Mouse (Mus musculus) layer of hippocampus, postnatal 14 days (tissue): ENCODE measurements at regions not wholly inside any gene's neighbourhood (a gene's known extent, or its start where the extent isn't known, plus 50 kb on each side); places are given as distances from the start of the nearest gene placed in this dataset.

ENCODE experiments used
- DNase-seq, 2 experiments: peaks; one replicate each; pipeline ENCODE4 v3.0.0; 2021 to 2022; ENCODE audit warnings: low spot score in 2 of 2, mixed read lengths in 1 of 2

DNA sequence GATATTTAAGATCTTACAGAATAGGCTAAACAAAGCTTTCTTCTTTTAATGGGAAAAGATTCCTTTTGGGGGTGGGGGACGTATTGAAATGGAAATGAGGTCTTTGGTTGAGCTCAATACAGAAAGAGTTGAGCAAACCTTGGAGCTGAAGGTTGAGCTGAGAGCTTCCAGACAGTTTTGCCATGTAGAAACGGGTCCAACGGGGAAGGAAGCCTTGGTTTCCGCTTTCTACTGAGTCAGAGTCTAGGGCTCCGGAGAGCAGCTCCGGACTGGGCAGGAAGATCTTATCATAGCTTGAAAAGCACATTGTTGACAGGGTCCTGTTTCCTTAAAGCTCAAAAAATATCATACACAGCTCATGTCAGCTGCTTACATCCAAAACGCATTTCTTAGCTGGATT is 97.0 kb upstream of the Myo10 start:
- DNase-seq, result no peak

DNA sequence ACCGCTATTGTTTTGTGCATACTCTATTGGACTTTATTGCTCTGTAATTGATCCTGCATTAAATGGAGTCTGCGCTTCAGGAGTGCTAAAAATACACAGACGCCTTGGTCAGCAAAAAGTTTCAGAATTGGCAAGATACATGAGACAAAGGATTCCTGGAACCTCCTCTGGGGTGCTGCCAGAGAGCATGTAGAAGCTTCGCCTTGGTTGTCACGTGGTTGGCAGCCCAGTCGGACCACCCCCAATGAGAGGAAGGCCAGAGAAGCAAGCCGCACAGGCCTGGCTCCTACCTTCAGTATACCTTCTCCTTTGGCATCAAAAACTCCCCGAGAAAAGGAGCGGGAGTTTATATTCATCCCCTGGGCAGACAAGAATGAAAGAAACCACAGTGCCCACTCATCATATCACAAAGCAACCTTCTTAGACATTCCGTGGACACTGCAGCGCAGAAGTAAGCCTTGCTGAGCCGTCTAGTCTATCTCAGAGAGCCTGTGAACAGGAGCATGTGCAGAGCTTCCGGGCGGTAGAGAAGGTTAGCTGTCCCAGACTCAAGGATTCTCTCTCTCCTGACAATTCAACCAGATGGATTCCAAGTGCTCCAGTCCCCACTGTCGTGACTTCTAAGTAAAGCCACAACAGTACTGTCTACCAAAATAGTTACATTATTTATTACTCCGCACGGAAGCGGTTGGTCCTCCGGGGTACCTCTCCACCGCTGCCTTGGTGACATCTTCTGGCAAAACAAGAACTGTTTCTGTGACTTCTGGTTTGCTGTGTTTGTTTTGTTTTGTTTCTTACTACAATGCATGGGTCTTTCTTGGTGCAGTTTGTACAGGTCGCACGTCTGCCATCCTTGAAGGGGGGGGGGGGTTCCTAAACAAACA is 85.6 kb upstream of the Myo10 start:
- DNase-seq, result no peak

DNA sequence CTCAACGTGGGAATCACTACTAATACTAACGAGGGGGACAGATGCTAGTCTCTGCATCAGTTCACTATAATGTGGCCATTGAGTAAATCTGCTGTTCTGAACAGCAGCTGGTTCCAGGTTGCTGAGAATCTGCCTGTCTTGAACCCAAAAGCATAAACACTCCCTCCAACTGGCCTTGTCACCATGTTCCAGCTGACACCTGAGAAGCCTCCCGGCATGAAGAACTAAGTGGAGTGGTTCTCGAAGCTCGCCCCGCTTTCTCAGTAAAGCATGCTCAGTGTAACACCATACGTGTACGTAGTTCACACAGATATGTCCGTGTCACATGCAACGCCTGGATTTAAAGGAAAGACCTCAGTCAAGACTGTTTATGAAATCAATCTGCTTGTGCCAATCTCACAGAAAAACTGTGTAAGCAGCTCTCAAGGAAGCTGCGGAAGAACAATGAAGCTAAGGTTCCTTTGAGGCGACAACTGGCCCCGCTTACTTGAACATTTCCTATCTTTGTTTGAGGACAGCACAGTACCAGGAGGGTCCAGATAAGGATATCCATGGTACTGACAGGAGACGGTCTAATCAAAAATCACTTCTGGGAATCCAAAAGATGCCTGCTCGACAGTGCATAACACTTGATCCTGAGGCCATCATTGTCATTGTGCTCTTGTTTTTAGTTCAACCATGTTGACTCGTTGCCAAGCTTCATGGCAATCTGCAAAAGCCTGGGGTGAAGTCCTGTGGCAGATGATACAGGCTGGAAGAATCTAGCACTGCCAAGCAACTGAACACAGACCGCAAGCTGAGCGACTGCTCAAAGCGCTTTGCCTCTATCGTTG is 82.8 kb upstream of the Myo10 start:
- DNase-seq, result no peak

DNA sequence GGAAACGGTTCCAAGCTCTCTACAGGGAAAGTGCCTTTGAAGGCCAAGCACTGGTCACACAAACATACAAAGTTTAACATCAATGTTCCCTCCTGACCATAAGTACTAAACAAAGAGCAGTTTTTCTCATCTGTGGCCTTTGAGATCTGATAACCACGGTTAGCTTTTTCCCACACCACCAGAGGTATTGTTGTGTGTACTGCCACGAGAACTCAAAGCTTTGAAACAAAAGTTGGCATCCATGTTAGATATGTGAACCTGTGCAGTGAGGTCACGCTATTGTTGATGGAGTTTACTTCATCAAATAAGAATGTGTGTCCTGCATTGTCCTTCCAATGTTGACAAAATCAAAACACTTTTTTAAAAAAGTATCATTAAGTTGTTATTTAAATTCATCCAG is 79.9 kb upstream of the Myo10 start:
- no peak for DNase-seq

DNA sequence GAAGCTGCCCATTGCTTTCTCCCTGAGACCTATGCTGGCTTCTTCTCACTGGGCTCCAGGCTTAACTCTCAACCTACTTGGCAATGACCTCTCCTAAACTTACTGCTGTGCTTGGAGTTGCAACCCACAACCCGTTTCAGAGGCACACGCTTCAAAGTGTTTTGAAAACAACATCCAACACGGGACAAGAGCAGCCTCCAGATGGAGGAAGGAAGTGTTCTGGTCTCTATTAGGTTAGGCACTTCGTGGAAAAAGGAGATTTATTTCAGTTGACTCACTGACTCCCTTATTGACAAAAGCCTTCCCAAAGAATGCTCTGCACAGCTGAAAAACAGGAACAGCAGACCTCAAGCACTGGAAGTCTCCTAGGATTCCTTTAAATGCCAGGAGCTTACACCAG is 76.1 kb upstream of the Myo10 start:
- DNase-seq, result no peak

DNA sequence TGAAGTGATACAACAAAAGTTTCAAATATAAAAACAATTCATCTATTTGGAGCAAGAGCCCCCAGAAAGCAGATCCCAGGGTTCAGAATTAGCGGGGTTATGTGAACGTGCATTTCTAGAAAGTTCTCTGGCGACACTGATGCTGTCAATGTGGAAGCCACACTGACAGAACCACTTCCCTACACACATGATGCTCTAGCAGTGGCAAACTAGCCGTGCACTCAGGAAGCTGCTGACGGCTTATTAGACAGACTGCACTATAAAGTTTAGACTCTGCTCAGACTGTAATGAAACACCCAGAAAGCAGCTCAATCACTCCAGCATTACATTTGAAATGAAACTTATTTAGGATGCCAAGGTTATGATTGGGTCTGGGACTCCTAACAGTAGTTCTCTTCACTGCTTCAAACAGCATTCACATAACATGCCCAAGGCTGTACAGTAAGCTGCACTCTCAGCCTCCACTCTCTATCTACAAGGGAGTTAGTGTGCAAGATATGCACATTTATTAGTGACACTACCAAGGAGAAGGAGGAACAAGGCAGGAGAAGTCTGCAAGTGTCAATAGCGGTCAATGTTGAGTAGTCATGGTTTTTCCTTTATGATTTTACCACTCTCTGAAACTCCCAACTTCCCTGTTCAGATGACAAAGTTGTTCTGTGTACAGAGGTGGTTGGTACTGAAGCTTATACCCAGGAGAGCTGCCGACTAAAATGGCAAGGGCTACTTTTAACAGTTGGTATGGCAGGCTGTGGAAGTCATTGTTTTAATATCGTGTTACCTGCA is 71.9 kb upstream of the Myo10 start:
- DNase-seq, result no peak

DNA sequence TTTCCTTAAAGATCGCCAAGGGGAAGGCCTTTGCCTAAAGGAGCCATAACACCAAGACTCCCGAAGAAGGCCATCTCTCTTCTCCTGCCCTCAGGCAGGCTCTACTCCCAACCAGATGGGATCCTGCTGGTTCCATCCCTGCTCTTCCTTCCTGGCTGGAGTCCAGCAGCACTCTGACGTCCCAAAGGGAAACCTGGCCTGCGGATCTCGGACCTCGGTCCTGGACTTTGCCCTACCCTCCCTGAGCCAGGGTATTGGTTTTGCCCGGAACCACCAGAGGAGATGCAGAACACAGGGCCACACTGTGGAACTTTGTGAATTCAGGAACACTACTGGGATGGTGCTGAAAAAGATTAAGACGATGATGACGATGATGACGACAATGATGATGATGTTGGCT is 67.4 kb upstream of the Myo10 start:
- no peak for DNase-seq

DNA sequence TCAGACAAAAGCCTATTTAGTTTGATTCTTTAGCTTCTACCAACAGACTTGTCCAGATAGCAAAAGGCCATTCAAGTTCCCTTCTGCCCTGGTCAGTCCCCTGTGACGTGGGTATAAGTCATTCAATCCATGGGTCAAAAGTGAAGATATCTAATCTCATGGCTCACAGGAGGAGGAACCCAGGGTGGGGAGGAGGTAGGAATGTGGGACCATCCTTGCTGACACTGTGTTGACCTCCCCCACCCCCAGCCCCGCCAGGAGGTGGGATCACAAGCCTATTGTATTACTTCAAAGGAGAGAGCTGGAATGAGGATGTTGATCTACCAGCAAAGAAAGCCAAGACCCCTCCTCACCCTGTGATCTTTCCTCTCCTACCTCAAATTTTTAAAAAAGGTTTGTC is 66.5 kb upstream of the Myo10 start:
- DNase-seq, result no peak

DNA sequence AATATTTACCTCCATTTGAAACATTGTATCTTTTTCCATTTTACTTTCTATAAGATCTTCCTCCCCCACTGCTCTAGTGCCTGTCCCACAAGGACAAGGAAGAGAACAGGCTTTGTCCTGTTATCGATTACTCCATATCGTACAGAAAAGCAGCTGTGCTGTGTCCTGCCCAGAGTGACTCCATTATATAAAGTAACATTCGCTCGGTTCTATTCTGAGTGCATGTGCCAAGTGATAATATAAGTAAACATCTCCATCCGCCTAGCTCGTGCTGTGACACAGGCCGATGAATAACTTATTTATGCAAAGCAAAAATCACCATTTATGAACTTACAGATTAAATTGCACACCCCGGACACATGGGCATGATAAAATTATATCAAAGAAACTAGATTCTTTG is 64.8 kb upstream of the Myo10 start:
- no peak for DNase-seq

DNA sequence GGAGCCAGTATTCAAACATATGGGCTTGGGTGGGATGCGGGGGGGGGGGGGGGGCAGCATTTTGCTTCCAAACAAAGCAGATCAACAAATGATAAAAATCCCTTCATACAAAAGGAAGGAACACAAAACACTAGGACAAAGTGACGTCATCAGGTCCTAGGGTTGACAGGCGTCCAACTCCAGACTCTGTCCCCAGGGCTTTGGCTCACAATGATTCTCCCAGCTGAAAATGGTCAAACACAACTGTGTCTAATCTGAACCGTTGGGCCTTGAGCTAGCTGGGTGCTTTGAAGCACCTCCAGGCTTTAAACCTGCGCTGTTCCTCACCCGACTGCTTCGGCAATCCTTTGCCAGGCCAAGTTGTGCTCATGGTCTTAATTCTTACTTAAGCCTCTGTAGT is 64.1 kb upstream of the Myo10 start:
- DNase-seq, result no peak

DNA sequence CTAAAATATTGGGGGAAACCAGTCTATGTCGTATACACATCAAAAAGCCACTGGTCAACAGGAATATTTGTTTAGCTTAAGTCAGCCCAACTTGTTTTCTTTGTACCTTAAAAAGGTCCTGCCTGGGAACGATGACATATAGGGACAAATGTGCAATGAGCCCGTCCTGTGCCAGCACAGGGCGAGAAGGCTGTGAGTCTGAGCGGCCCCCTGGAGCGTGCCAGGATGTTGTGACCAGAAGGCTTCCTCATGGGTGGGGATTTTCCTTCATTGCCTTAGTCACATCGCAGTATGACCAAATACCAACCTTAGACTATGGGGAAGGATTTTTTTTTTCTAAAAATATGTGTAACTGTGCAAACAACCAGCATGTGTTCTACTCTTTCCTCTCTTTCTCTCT is 58.7 kb upstream of the Myo10 start:
- no peak for DNase-seq

DNA sequence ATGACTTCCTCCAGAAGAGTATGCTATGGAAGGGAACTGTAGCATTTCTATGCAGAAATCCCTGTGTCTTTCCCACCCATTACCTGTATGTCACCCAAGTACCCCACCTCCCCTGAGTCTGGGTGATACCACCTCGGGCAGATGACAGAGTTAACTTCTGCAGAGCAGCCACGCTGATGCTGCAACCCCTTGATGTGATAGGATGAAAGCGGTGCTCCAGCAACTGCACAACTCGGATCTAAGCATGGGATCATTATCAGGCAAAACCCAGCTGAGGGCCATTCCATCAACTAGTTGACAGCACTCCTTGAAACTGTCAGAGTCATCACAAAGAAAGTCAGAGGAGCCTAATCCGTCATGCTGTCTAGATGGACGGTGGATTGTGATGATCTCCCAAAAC is 49.8 kb upstream of the Myo10 start:
- DNase-seq, result no peak
